Mouse (Mus musculus): ENCODE measurements around the gene Nkiras1. TPM values are rescaled to one million over a fixed set of nuclear protein-coding genes. Genes with fewer than 3 reads are reported as not detected.

Gene Nkiras1
- total RNA-seq, 1 experiment from 2014 or later = 26.0 TPM

- DNase-seq = no peak
Observed at GRCm38 (mm10) chr14:18274526-18274925, 3.6 kb downstream of the Nkiras1 start.

GRCm38 (mm10) chr14:18280375-18280774, 9.4 kb downstream of the Nkiras1 start:
- DNase-seq = peak; percentile 11

- DNase-seq = no peak
Observed at GRCm38 (mm10) chr14:18284581-18284980, 13.6 kb downstream of the Nkiras1 start.

GRCm38 (mm10) chr14:18285476-18285875, 14.5 kb downstream of the Nkiras1 start:
- DNase-seq = no peak

- no peak for DNase-seq
Observed at GRCm38 (mm10) chr14:18286441-18286840, 15.5 kb downstream of the Nkiras1 start.

DNA sequence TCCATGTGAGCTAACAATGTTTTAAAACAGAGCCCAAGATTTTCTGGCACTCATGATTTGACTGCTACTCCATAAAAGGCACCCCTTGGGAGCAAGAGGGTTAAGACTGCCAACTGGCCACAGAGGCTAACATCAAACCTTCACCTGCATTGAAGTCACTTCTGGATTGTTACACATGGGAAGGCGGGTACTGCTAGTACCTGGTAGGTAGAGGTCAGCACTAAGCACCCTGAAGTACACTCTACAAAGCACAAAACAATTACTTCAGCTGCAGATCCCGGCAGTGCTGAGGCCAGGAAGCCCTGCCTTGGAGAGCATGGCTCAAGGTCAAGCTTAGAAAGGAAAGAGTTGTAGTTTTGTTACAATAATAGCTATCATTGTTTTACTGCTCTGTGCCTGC, 16.5 kb downstream of the Nkiras1 start:
- DNase-seq = no peak

DNA sequence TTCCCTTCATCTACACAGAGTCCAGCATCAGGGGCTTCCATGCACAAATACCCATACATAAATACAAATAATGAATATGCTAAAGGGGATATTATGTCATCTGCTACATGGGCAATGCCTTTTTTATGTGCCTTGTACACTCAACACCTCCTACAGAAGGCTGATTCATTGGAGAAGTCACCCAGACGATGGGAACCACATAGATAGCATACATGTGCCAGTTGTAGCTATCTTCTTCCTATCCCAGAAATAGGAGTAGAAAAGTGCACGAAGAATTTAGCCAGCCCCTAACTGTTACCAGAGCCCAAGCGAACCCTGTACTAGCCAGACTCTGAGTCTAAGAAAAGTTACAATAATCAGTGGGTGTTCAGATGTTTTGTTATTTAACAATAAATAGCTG, 21.2 kb downstream of the Nkiras1 start:
- DNase-seq = no peak

DNA sequence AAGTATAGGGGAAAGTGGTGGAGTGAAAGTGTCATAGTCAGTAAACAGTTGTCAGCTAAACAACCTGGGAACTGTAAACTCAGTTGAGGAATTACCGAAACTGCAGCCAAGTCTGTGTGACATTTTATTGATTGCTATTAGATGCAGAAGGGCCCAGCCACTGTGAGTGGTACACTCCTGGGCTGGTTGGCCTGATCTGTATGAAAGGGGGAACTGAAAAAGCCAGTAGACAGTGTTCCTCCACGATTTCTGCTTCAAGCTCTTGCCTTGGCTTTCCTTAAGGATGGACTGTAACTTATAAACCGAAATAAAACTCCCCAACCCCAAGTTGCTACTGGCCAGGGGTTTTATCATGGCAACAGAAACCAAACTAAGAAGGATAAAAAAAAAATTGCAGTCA, 21.6 kb downstream of the Nkiras1 start:
- DNase-seq = no peak

- DNase-seq = no peak
Observed at GRCm38 (mm10) chr14:18297441-18297840, 26.5 kb downstream of the Nkiras1 start.

DNA sequence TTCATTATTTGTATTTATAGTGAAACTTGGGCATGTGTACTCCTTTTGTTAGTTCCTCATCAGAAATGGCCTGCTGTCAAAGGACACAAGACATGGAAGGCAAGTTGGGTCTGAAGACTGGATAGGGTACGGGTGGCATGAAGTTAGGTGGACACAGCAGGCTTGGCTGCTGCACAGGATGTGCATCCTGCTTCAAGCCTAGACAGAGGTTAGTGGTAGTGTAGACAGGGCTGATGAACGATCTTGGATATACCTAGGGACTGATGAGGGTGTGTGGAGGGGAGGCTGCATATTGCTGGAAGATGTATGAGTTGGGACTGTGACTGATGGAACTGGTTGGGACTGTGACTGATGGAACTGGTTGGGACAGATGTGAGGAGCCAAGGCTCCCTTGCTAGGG, 27.9 kb downstream of the Nkiras1 start:
- DNase-seq = no peak

DNA sequence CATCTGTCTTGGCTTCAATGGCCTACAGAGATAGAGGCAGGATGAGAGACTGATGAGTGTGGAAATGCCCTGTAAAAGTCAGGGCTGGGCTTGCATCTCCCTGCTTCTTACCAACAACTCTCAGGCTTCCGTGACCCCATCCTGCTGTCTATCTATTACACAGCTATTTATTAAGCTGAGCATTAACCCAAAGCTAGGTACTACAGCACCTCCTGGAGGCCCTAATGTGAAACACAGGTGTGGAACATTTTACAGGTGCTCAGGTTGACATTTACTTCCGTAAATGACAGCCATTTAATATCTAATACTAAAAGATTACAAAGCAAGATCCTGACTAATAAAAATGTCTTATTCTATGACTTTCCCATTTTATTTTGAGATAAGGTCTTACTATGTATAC, 29.7 kb downstream of the Nkiras1 start:
- no peak for DNase-seq

GRCm38 (mm10) chr14:18301591-18301990, 30.7 kb downstream of the Nkiras1 start:
- no peak for DNase-seq

GRCm38 (mm10) chr14:18302750-18303149, 31.8 kb downstream of the Nkiras1 start:
- no peak for DNase-seq

DNA sequence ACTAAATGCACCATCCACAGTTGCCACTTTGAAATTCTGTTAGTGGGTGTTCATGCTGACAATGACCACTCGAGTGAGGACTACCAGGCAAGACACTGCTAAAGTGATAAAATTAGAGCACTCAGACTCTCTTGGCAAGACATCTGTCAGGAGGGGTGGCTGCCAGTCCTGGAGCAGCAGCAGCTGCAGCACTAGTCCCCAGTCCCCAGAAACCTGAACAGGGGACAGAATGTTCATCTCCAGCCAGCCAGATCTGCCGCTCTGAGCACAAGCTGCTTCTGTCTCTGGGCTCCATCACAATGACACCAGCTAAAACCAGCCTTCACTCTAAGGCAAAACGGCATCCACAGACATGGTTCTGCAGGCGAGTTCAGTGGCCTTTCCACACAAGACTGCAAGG, 32.3 kb downstream of the Nkiras1 start:
- DNase-seq = no peak

DNA sequence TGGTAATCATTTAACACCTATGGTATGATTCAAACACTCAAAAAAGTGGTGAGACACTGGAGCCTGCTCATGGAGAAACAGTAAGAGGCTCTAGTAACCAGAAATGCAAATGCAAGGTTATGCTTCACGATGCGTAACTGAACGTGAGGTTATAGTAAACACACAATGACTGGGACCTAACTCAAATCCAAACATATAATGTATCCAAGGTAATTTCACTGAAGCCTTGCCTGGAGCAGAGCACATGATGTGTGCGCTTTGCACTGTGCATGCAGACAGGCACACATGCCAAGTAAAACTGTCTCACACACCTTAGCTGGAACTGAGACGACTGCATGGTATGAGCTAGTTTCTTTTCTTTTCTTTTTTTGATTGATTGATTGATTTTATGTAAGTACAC, 33.2 kb downstream of the Nkiras1 start:
- no peak for DNase-seq

DNA sequence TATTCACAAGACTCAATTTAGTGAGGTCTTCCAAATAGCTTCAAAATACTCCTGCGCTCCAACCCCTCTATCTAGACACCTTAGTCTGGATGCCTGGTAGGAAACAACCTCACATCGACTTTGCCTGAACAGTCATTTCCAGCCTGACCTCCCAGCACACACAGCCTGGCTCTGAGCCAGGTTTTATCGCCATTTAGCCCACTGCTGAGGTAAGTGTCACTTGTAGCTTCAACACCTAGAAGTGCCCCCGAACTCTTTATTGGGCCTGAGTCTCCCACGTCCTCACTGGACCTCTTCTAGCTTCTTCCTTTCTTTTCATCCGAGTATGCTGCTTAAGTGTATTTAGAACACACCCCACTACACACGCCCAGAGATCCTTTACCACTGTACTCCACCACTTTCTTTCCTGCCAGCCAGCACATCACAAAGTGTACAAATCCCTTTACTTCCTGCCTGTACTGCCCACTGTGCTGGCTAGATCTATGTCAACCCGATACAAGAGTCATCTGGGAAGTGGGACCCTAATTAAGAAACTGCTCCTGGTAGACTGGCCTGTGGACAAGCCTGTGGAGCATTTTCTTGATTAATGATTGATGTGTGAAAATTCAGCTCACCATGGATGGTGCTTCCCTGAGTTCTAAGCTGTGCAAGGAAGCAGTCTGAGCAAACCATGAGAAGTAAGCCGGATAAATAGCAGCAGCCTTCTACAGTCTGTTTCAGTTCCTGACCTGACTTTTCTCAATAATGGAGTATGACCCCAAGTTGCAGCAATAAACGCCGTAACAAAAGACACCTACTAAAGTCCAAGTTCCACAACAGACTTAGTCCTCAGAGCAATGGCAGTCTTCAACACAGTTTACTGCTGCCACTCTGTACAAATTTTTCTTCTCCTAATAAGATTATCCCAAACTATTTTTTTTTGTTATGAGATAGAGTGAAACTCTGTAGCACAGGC, 46.8 kb downstream of the Nkiras1 start:
- no peak for DNase-seq

DNA sequence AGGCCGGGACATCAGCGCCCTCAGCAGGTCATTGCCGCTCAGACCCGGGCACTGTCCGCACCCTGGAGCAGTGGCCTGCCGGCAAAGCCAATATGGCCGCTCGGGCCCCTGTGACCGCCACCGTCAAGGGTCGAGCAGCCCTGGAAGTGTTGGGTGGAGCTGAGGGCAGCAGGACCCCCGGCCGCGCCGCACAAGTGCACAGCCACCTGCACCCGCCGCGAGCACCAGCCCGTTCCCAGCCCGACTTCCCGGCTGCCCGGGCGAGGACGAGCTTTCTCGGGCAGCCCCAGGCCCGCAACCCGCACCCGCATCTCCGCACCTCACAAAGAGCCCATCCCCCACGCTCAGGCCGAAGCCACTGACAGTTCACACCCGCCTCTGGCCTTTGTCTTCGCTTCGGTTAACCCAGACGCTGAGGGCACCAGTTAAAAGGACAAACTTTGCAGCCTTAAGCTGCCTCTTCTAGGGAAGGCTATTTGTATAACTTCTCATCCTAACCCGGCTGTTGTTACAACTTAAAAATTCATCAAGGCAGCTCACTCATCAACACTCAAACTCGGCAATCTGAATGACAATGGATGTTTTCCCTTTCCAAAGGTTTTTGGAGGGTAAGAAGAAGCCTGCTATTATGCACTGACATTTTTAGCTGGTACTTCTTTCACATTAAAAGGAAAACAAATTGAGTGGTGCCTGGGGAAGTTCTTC, 56.2 kb downstream of the Nkiras1 start:
- peak; percentile 35 for DNase-seq

GRCm38 (mm10) chr14:18330789-18331692, 60.1 kb downstream of the Nkiras1 start:
- DNase-seq = peak; percentile 45

- DNase-seq = peak; percentile 78
Observed at GRCm38 (mm10) chr14:18331693-18332131, 60.8 kb downstream of the Nkiras1 start, which contains the start of gene Ube2e1. Gene Ube2e1, minus strand, starts transcription at chr14:18331859.

Measured in adrenal gland, postnatal 25 days (tissue).